Mouse (Mus musculus): ENCODE measurements around the gene Myo10. TPM values are rescaled to one million over a fixed set of nuclear protein-coding genes. Genes with fewer than 3 reads are reported as not detected.

The Myo10 gene
- polyA plus RNA-seq, 1 experiment from 2014 or later, result 66.3 TPM

Other genes starting within 250 kb of the Myo10 start
- gene Basp1, start 208.8 kb upstream of the Myo10 start, polyA plus RNA-seq (2016; fragmentation: Nextera tagmentation; extraction: Ambion mirVana), result 30.6 and 35.0 TPM in 2 replicates
- 1.6 and 1.8 TPM in 2 replicates for gene Retreg1, start 220.7 kb downstream of the Myo10 start, polyA plus RNA-seq (2016; fragmentation: Nextera tagmentation; extraction: Ambion mirVana)